Mouse (Mus musculus) limb, embryonic 14.5 days (tissue): ENCODE data around the gene Tle6. TPM values are rescaled to one million over a fixed set of nuclear protein-coding genes. Genes with fewer than 3 reads are reported as not detected.

Source experiments
- ATAC-seq: fragments of 200-750 bp; cut with Nextera tagmentation; 2 replicates; pipeline ENCODE4 v1.8.0; 2017; ENCODE audit warnings: low read depth, moderate number of reproducible peaks, moderate TSS enrichment; ENCODE audit not compliant: low FRiP score
- DNase-seq: peaks from one replicate; pipeline ENCODE4 v3.0.0-alpha.2; 2015; ENCODE audit warnings: low spot score
- H3K27ac ChIP-seq: fragments of 300-500 bp; sonication (generic); replicated peaks from 2 replicates; pipeline ENCODE4 v1.5.1; 2014; ENCODE audit warnings: low read depth, mild to moderate bottlenecking, low read length, moderate library complexity, mixed read lengths
- H3K27me3 ChIP-seq: fragments of 300-500 bp; sonication (generic); 2 replicates; pipeline ENCODE4 v1.6.1; 2014; ENCODE audit warnings: low read length, mixed read lengths; ENCODE audit not compliant: control insufficient read depth, insufficient read depth
- H3K36me3 ChIP-seq: fragments of 300-500 bp; sonication (generic); 2 replicates; pipeline ENCODE4 v1.6.1; 2014; ENCODE audit warnings: mild to moderate bottlenecking, low read length, moderate library complexity, mixed read lengths; ENCODE audit not compliant: control insufficient read depth, insufficient read depth
- H3K4me1 ChIP-seq: fragments of 300-500 bp; sonication (generic); 2 replicates; pipeline ENCODE4 v1.6.1; 2014; ENCODE audit warnings: antibody characterized with exemption, low read length, mixed read lengths; ENCODE audit not compliant: control insufficient read depth, insufficient read depth
- H3K4me2 ChIP-seq: fragments of 300-500 bp; sonication (generic); replicated peaks from 2 replicates; pipeline ENCODE4 v1.6.1; 2014; ENCODE audit warnings: low read depth, mild to moderate bottlenecking, low read length, moderate library complexity; ENCODE audit not compliant: severe bottlenecking
- H3K4me3 ChIP-seq: fragments of 300-500 bp; sonication (generic); replicated peaks from 2 replicates; pipeline ENCODE4 v1.5.1; 2014; ENCODE audit warnings: low read length
- H3K9ac ChIP-seq: fragments of 300-500 bp; sonication (generic); 2 replicates; pipeline ENCODE4 v1.6.1; 2014; ENCODE audit warnings: mild to moderate bottlenecking, low read depth, low read length, moderate library complexity; ENCODE audit not compliant: severe bottlenecking
- H3K9me3 ChIP-seq: fragments of 300-500 bp; sonication (generic); 2 replicates; pipeline ENCODE4 v1.6.1; 2016; ENCODE audit warnings: low read length; ENCODE audit not compliant: control insufficient read depth
- POLR2A ChIP-seq: fragments of 200-500 bp; IDR thresholded peaks from 2 replicates; pipeline ENCODE4 v1.8.0; 2012; ENCODE audit warnings: inconsistent platforms, mild to moderate bottlenecking, moderate library complexity, borderline replicate concordance; ENCODE audit not compliant: insufficient read depth, insufficient read length; ENCODE audit errors: extremely low read depth
- WGBS: fragments of 180-500 bp; shearing (Covaris S2); extraction: QIAGEN DNeasy Blood & Tissue Kit; methylation state at CpG from one replicate; pipeline ENCODE4 v1.1.7; 2014; 5-methylcytosine and 5-hydroxymethylcytosine counted together
- polyA plus RNA-seq, 2 experiments: library from polyadenylated mRNA; depleted of rRNA in 1 of 2; stranded (reverse) in 1 of 2; unstranded in 1 of 2; fragments of >200 nt; fragmentation: Nextera tagmentation in 1 of 2; extraction: Ambion mirVana in 1 of 2; gene quantifications; 2 replicates each; pipeline versions ENCODE4 v1.2.1 to v1.2.3; 2012 to 2014

The Tle6 gene
- polyA plus RNA-seq, 2 experiments: 9.2 to 24.2 TPM

DNA sequence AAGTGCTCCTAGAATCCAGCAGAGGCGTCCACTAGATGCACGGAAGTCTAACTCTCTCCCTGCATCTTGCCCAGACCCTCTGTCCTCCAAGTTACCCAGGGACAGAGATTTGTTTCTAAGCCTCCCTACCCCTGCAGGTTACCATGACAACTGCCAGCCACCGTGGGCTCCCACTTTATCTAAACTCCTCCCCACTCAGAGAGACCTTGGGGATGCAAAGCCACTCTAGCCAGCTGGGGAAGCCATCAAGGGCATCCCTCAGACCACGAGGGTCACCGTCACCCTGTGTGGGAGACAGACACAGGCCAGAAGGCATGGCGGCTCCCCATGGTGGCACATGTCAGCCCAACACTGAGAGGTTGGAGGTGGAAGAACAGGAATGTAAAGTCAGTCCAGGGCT, 17.5 kb downstream of the Tle6 start:
- H3K27me3 ChIP-seq: no peaks in the 10 kb centered on the region
- H3K9me3 ChIP-seq: no peaks in the 10 kb centered on the region
- ATAC-seq (no peak), DNase-seq (no peak)
- H3K4me3 ChIP-seq: no peak overlapping the region
- H3K4me1 ChIP-seq: peaks cover 6% of the 10 kb centered on the region; the same call in 1 of the 2 replicates
- H3K36me3 ChIP-seq: peaks cover 68% of the 10 kb centered on the region
- H3K9ac ChIP-seq: no peak overlapping the region
- TF ChIP-seq POLR2A: no peak
- 70% methylated on average over 6 of the region's 6 CpGs for WGBS
- H3K4me2 ChIP-seq: no peak overlapping the region
- no peak overlapping the region for H3K27ac ChIP-seq

DNA sequence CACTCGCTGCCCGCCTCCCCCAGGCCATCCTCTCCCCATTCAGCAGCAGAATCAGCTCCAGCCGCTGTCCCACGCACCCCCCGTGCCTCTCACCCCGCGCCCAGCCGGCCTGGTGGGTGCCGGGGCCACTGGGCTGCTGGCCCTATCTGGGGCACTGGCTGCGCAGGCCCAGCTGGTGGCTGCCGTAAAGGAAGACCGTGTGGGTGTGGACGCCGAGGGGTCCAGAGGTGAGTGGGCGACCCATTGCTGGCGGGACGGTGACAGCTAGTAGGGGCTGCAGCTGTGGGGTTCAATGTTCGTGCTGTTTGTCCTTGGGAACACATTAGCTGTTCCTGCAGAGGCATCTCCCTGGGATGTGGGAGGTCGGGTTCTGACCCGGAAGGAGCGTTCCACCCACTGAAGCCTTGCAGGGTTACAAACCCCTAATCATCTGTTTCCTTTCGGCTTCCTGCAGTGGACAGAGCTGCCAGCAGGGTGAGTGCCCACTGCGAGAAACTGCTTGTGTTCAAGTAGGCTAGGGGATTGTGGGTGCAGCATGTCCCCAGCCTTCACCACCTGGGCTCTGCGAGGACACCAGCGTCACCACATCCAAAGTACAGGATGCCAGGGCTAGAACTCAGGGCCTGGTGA, 20.3 kb downstream of the Tle6 start:
- 51% methylated on average over 25 of the region's 25 CpGs for WGBS
- no peak for DNase-seq
- H3K4me2 ChIP-seq: no peak overlapping the region; the same call in 1 of the 2 replicates

DNA sequence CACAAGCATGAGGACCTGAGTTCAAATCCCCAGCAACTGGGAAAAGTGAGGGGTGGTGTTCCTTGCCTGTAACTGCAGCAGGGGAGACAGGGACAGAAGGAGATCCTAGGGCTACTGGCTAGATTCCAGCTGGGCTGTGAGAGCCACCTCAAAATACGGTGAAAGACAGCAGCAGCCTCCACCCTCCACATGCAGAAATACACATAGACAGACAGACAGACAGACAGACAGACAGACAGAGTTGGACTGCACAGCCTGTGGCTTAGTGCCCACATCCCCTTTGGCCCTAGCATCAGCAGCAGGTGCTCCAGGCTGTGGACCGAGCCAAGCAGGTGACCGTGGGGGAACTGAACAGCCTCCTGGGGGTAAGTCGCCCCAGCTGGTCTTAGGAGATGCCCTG, 20.9 kb downstream of the Tle6 start:
- Histone ChIP-seq H3K4me3 (no peak overlapping the region), H3K4me1 (peaks cover 15% of the 10 kb centered on the region), H3K36me3 (peaks cover 34% of the 10 kb centered on the region), H3K27ac (no peak overlapping the region), H3K9me3 (no peaks in the 10 kb centered on the region), H3K4me2 (no peak overlapping the region), H3K9ac (no peak overlapping the region), H3K27me3 (no peaks in the 10 kb centered on the region)
- WGBS: 56% methylated on average over 4 of the region's 4 CpGs
- DNase-seq: no peak
- TF ChIP-seq POLR2A: no peak
- no peak for ATAC-seq

More for the DNA sequence above, 20.3 kb downstream of the Tle6 start:
- no peak for TF ChIP-seq POLR2A
- Histone ChIP-seq H3K27me3 (no peaks in the 10 kb centered on the region), H3K9ac (no peak overlapping the region), H3K9me3 (no peaks in the 10 kb centered on the region), H3K4me3 (no peak overlapping the region), H3K4me1 (peaks cover 15% of the 10 kb centered on the region), H3K36me3 (peaks cover 40% of the 10 kb centered on the region), H3K27ac (no peak overlapping the region)
- ATAC-seq: no peak

DNA sequence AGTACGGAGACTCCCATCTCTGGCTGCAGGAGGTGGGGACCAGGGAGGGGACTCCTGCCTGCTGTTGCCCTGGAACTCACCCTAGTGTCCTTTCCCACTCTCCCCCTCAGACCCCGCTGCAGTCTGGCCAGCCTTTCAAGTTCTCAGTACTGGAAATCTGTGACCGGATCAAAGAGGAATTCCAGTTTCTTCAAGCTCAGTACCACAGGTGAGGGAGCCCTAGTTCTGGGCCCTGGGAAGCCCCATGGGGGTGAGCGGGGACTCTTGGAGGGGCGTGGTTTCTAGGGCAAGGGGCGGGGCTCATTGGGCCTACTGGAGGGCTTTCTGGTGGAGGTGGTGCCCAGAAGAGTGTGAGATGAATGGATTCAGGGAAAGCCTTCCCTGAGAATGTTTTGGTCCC, 25.2 kb downstream of the Tle6 start:
- Histone ChIP-seq H3K9me3 (no peaks in the 10 kb centered on the region), H3K4me3 (peak overlapping the region; percentile 66), H3K4me1 (peaks cover 36% of the 10 kb centered on the region), H3K36me3 (0 out of 2 replicates have a peak, but pooled peaks cover 4% of the 10 kb centered on the region), H3K27ac (no peak overlapping the region), H3K9ac (peak overlapping the region; percentile 74), H3K27me3 (0 out of 2 replicates have a peak, but pooled peaks cover 3% of the 10 kb centered on the region), H3K4me2 (peak overlapping the region; percentile 71)
- DNase-seq (no peak), ATAC-seq (no peak)
- TF ChIP-seq POLR2A: no peak
- WGBS: under 1% methylated on average over 6 of the region's 6 CpGs

DNA sequence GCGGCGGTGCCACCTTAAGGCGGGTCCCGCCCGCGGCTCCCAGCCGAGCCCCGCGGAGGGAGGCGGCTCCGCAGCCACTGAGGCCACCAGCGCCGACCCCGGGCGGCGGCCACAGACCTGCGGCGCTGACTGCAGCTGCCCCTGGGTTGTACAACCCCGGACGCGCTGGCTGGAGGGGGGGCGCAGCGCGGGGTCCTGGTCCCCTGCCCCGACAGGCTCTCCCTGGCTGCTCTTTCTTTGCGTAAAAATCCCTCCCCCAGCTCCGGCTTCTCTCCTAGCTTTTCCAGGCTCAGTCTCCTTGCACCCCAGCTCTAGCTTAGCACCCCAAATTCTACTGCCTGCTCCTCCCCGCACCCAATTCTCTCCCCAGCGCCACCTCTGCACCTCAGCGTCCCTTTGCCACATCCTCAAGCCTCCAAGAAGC, 25.7 kb downstream of the Tle6 start:
- no peak for TF ChIP-seq POLR2A
- DNase-seq (no peak), ATAC-seq (no peak)
- no peaks in the 10 kb centered on the region for H3K9me3 ChIP-seq
- H3K4me3 ChIP-seq: peak overlapping the region; percentile 66
- peaks cover 38% of the 10 kb centered on the region for H3K4me1 ChIP-seq
- peak overlapping the region; percentile 71 for H3K4me2 ChIP-seq
- H3K36me3 ChIP-seq: 0 out of 2 replicates have a peak, but pooled peaks cover 4% of the 10 kb centered on the region
- peak overlapping the region; percentile 74 for H3K9ac ChIP-seq
- no peak overlapping the region; the same call in 1 of the 2 replicates for H3K27ac ChIP-seq
- 1% methylated on average over 24 of the region's 30 CpGs for WGBS
- 0 out of 2 replicates have a peak, but pooled peaks cover 3% of the 10 kb centered on the region for H3K27me3 ChIP-seq
